Comparison of ENCODE assay signal across 17 mouse cellular contexts in genomic region chr6:12419070-12419469, GRCm38 (mm10).
DNase-seq lines count a peak whose midpoint lies in the region; ATAC-seq and TF ChIP-seq lines count a peak whose summit lies in the region.
"Had no signal": no experiment of that assay in that cellular context is flagged by ENCODE, and none has a peak within 500 bp of the region (broad histone marks: within the 10 kb centered on the region; RNA-seq: fewer than 3 reads in every experiment).

No protein-coding gene starts in this region.

- H3K4me3 ChIP-seq in forebrain, embryonic 11.5 days (ENCODE audit: low read depth, low read length) = no peak overlapping the region
- no peak overlapping the region for H3K4me3 ChIP-seq in forebrain, embryonic 10.5 days
- no peak overlapping the region for H3K4me3 ChIP-seq in liver, postnatal 0 days (ENCODE audit: low read depth, low read length)
- no peak overlapping the region for H3K4me3 ChIP-seq in stomach, postnatal 0 days (ENCODE audit: low read depth, low read length)
- H3K4me3 ChIP-seq: limb, embryonic 13.5 days; liver, embryonic 15.5 days; midbrain, embryonic 10.5 days; neural tube, embryonic 13.5 days had no signal

- H3K27me3 ChIP-seq in forebrain, embryonic 11.5 days (ENCODE audit: control insufficient read depth, insufficient read depth, low read length) = no peaks in the 10 kb centered on the region
- H3K27me3 ChIP-seq in forebrain, embryonic 10.5 days (ENCODE audit: poor library complexity, severe bottlenecking) = no peaks in the 10 kb centered on the region
- no peaks in the 10 kb centered on the region for H3K27me3 ChIP-seq in liver, postnatal 0 days (ENCODE audit: insufficient read depth, low read length)
- no peaks in the 10 kb centered on the region for H3K27me3 ChIP-seq in stomach, postnatal 0 days (ENCODE audit: control insufficient read depth, insufficient read depth, low read length)
- H3K27me3 ChIP-seq: limb, embryonic 13.5 days; liver, embryonic 15.5 days; neural tube, embryonic 13.5 days had no signal

- no peak for TF ChIP-seq EP300 in liver, postnatal 0 days (IDR thresholded peaks at IDR 0.05; ENCODE audit: low read depth)
- no peak for TF ChIP-seq EP300 in stomach, postnatal 0 days (optimal IDR thresholded peaks at IDR 0.05)

- TF ChIP-seq CTCF in liver, postnatal 0 days (IDR thresholded peaks at IDR 0.05; ENCODE audit: low read depth) = peak; percentile 24; the same call in 1 of the 2 replicates
- peak; percentile 22; the same call in 1 of the 2 replicates for TF ChIP-seq CTCF in stomach, postnatal 0 days (IDR thresholded peaks at IDR 0.05; ENCODE audit: low read depth)

- H3K4me2 ChIP-seq in forebrain, embryonic 11.5 days (ENCODE audit: low read depth, low read length, severe bottlenecking) = no peak overlapping the region
- H3K4me2 ChIP-seq in liver, postnatal 0 days (ENCODE audit: low read depth, low read length) = no peak overlapping the region
- H3K4me2 ChIP-seq in stomach, postnatal 0 days (replicated peaks; ENCODE audit: low read depth) = no peak overlapping the region
- H3K4me2 ChIP-seq: limb, embryonic 13.5 days; liver, embryonic 15.5 days; neural tube, embryonic 13.5 days had no signal

- no peak overlapping the region for H3K27ac ChIP-seq in forebrain, embryonic 11.5 days (ENCODE audit: low read depth, low read length)
- no peak overlapping the region for H3K27ac ChIP-seq in forebrain, embryonic 10.5 days
- no peak overlapping the region for H3K27ac ChIP-seq in liver, postnatal 0 days (ENCODE audit: low read depth)
- H3K27ac ChIP-seq in stomach, postnatal 0 days (replicated peaks) = no peak overlapping the region
- H3K27ac ChIP-seq: hindbrain, postnatal 0 days; limb, embryonic 13.5 days; liver, embryonic 15.5 days; midbrain, embryonic 10.5 days; neural tube, embryonic 13.5 days had no signal

- 92% methylated on average over 10 of the region's 10 CpGs for WGBS in forebrain, embryonic 11.5 days
- 88% methylated on average over 10 of the region's 10 CpGs for WGBS in forebrain, embryonic 10.5 days
- 79% methylated on average over 10 of the region's 10 CpGs for WGBS in liver, postnatal 0 days (ENCODE audit: insufficient replicate concordance)
- WGBS in stomach, postnatal 0 days = 91% methylated on average over 10 of the region's 10 CpGs

- no peaks in the 10 kb centered on the region for H3K9me3 ChIP-seq in forebrain, embryonic 11.5 days (ENCODE audit: control insufficient read depth, low read length)
- 0 out of 2 replicates have a peak, but pooled peaks cover 3% of the 10 kb centered on the region for H3K9me3 ChIP-seq in forebrain, embryonic 10.5 days
- no peaks in the 10 kb centered on the region for H3K9me3 ChIP-seq in liver, postnatal 0 days (ENCODE audit: low read length)
- no peaks in the 10 kb centered on the region for H3K9me3 ChIP-seq in stomach, postnatal 0 days (ENCODE audit: control insufficient read depth, low read length)
- H3K9me3 ChIP-seq: liver, embryonic 15.5 days; midbrain, embryonic 10.5 days; neural tube, embryonic 13.5 days had no signal

- H3K9ac ChIP-seq in forebrain, embryonic 11.5 days (ENCODE audit: low read length) = no peak overlapping the region
- H3K9ac ChIP-seq in liver, postnatal 0 days (replicated peaks) = no peak overlapping the region
- no peak overlapping the region for H3K9ac ChIP-seq in stomach, postnatal 0 days (ENCODE audit: low read length)
- H3K9ac ChIP-seq: limb, embryonic 13.5 days; liver, embryonic 15.5 days; neural tube, embryonic 13.5 days had no signal

- H3K36me3 ChIP-seq in forebrain, embryonic 11.5 days (ENCODE audit: control insufficient read depth, insufficient read depth, low read length) = no peaks in the 10 kb centered on the region
- no peaks in the 10 kb centered on the region for H3K36me3 ChIP-seq in forebrain, embryonic 10.5 days (replicated peaks)
- no peaks in the 10 kb centered on the region for H3K36me3 ChIP-seq in liver, postnatal 0 days (replicated peaks; ENCODE audit: insufficient read depth, low read length)
- H3K36me3 ChIP-seq in stomach, postnatal 0 days (ENCODE audit: control insufficient read depth, insufficient read depth, low read length) = no peaks in the 10 kb centered on the region
- H3K36me3 ChIP-seq: limb, embryonic 13.5 days; liver, embryonic 15.5 days; midbrain, embryonic 10.5 days had no signal

- ATAC-seq in forebrain, embryonic 11.5 days (replicated peaks; ENCODE audit: low FRiP score) = no peak
- ATAC-seq in liver, postnatal 0 days = no peak
- no peak for ATAC-seq in stomach, postnatal 0 days (ENCODE audit: low FRiP score, low TSS enrichment)
- ATAC-seq: forebrain, embryonic 14.5 days; hindbrain, postnatal 0 days had no signal

- peak; percentile 51 for DNase-seq in forebrain, embryonic 11.5 days (ENCODE audit: low spot score)
- DNase-seq in forebrain, embryonic 10.5 days (ENCODE audit: extremely low spot score, low spot score) = no peak
- DNase-seq in liver, postnatal 0 days = no peak
- DNase-seq in liver (no peak), ES-CJ7 (ENCODE audit: low read depth, low spot score) (peak; percentile 54)
- no peak for DNase-seq in stomach, postnatal 0 days (ENCODE audit: low spot score)
- DNase-seq in frontal cortex, adult 2 months (ENCODE audit: extremely low spot score in 1 of 2, low spot score in 1 of 2) = no peak
- DNase-seq in ovary, adult 18-20 months (ENCODE audit: low spot score) = no peak
- DNase-seq: cerebellum, postnatal 25 days; kidney, adult 9 months; lung, postnatal 4 days had no signal

- no peaks in the 10 kb centered on the region for H3K4me1 ChIP-seq in forebrain, embryonic 11.5 days (replicated peaks; ENCODE audit: control insufficient read depth, insufficient read depth, low read length)
- H3K4me1 ChIP-seq in forebrain, embryonic 10.5 days = no peaks in the 10 kb centered on the region
- no peaks in the 10 kb centered on the region for H3K4me1 ChIP-seq in liver, postnatal 0 days (ENCODE audit: insufficient read depth)
- no peaks in the 10 kb centered on the region for H3K4me1 ChIP-seq in stomach, postnatal 0 days (replicated peaks; ENCODE audit: control insufficient read depth, insufficient read depth)
- H3K4me1 ChIP-seq: limb, embryonic 13.5 days; liver, embryonic 15.5 days; midbrain, embryonic 10.5 days; neural tube, embryonic 13.5 days had no signal

Comparison
In these comparisons a context has a peak if more than half of its experiments do, and no peak if none do; other contexts are left out.
1. DNase-seq: peak in forebrain, embryonic 11.5 days (single experiment) and ES-CJ7 (single experiment); none in forebrain, embryonic 10.5 days (single experiment), liver, postnatal 0 days (single experiment), liver (single experiment), stomach, postnatal 0 days (single experiment), frontal cortex, adult 2 months (0 of 2) and ovary, adult 18-20 months (single experiment).